Mouse (Mus musculus) cerebellum, adult 2 months (tissue): Measurements from ENCODE around the gene Macf1.

Source experiments
- CTCF ChIP-seq: fragments of 200-500 bp; IDR thresholded peaks from 2 replicates; pipeline ENCODE4 v1.5.1; 2011; ENCODE audit warnings: low read depth, mild to moderate bottlenecking, control low read depth, low read length, moderate library complexity, borderline replicate concordance; ENCODE audit not compliant: insufficient read depth
- POLR2A ChIP-seq: fragments of 200-500 bp; IDR thresholded peaks from 2 replicates; pipeline ENCODE4 v1.6.1; 2011; ENCODE audit warnings: low read length, control low read depth, borderline replicate concordance; ENCODE audit not compliant: insufficient read depth

GRCm38 (mm10) chr4:123552689-123553088, 131.5 kb downstream of the Macf1 start:
- TF ChIP-seq POLR2A (no peak), CTCF (no peak)
